Mouse (Mus musculus) stomach, embryonic 15.5 days (tissue): Measurements from ENCODE around the gene Ankrd65. TPM values are rescaled to one million over a fixed set of nuclear protein-coding genes. Genes with fewer than 3 reads are reported as not detected.

Experiments
- ATAC-seq: fragments of 200-750 bp; cut with Nextera tagmentation; 2 replicates; pipeline ENCODE4 v1.8.0; 2017; ENCODE audit warnings: low read depth, moderate number of reproducible peaks, moderate TSS enrichment; ENCODE audit not compliant: insufficient read depth, low FRiP score
- H3K27ac ChIP-seq: fragments of 300-500 bp; sonication (generic); 2 replicates; pipeline ENCODE4 v1.5.1; 2015; ENCODE audit warnings: mild to moderate bottlenecking, inconsistent platforms
- H3K27me3 ChIP-seq: fragments of 300-500 bp; sonication (generic); replicated peaks from 2 replicates; pipeline ENCODE4 v1.6.1; 2015; ENCODE audit warnings: inconsistent platforms
- H3K36me3 ChIP-seq: fragments of 300-500 bp; sonication (generic); 2 replicates; pipeline ENCODE4 v1.6.1; 2015; ENCODE audit warnings: inconsistent platforms
- H3K4me1 ChIP-seq: fragments of 300-500 bp; sonication (generic); 2 replicates; pipeline ENCODE4 v1.6.1; 2015; ENCODE audit warnings: inconsistent platforms
- H3K4me2 ChIP-seq: fragments of 300-500 bp; sonication (generic); 2 replicates; pipeline ENCODE4 v1.6.1; 2015; ENCODE audit warnings: mild to moderate bottlenecking, inconsistent platforms
- H3K4me3 ChIP-seq: fragments of 300-500 bp; sonication (generic); replicated peaks from 2 replicates; pipeline ENCODE4 v1.5.1; 2015; ENCODE audit warnings: inconsistent platforms
- H3K9ac ChIP-seq: fragments of 300-500 bp; sonication (generic); 2 replicates; pipeline ENCODE4 v1.6.1; 2015; ENCODE audit warnings: inconsistent platforms
- H3K9me3 ChIP-seq: fragments of 300-500 bp; sonication (generic); 2 replicates; pipeline ENCODE4 v1.6.1; 2016; ENCODE audit warnings: inconsistent platforms
- WGBS: fragments of 180-500 bp; shearing (Covaris S2); methylation state at CpG from one replicate; pipeline ENCODE4 v1.1.7; 2015; 5-methylcytosine and 5-hydroxymethylcytosine counted together
- polyA plus RNA-seq: library from polyadenylated mRNA; unstranded; fragments of >200 nt; fragmentation: Nextera tagmentation; extraction: Ambion mirVana; gene quantifications from 2 replicates; pipeline ENCODE4 v1.2.1, GENCODE M21; 2015

The Ankrd65 gene
- polyA plus RNA-seq, 1 experiment from 2014 or later = 0.22 TPM

DNA sequence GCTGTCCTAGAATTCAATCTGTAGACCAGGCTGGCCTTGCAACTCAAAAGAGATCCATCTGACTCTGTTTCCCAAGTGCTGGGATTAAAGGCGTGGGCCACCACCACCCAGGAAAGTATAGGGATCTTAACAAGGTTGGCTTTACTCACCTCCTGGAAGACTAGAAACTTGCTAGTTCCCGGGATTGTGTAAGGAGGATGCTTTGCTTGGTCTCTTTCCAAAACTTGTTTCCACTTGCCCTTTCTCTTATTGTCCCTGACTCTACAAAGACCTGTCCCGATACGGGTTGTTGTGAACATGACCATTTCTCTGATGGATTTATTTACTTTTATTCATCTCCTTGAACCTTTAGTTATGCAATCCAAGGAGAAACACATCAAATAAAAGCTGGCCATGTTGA, 39.6 kb downstream of the Ankrd65 start:
- 90% methylated on average over 4 of the region's 4 CpGs for WGBS
- Histone ChIP-seq H3K4me3 (no peak overlapping the region), H3K4me2 (no peak overlapping the region), H3K9ac (no peak overlapping the region), H3K36me3 (peaks cover 10% of the 10 kb centered on the region), H3K27me3 (no peaks in the 10 kb centered on the region), H3K9me3 (no peaks in the 10 kb centered on the region), H3K27ac (no peak overlapping the region), H3K4me1 (peaks cover 21% of the 10 kb centered on the region)
- ATAC-seq = no peak

GRCm38 (mm10) chr4:155830596-155830995, 40.4 kb downstream of the Ankrd65 start:
- H3K9ac ChIP-seq = no peak overlapping the region
- H3K27me3 ChIP-seq = no peaks in the 10 kb centered on the region
- H3K4me1 ChIP-seq = peaks cover 21% of the 10 kb centered on the region
- H3K4me3 ChIP-seq = peak overlapping the region; percentile 85
- WGBS = 52% methylated on average over 8 of the region's 8 CpGs
- peak overlapping the region; percentile 94; the same call in 1 of the 2 replicates for H3K27ac ChIP-seq
- peak overlapping the region; percentile 93 for H3K4me2 ChIP-seq
- no peak for ATAC-seq
- no peaks in the 10 kb centered on the region for H3K9me3 ChIP-seq
- H3K36me3 ChIP-seq = peaks cover 7% of the 10 kb centered on the region

GRCm38 (mm10) chr4:155831205-155831766, 41.0 kb downstream of the Ankrd65 start, which contains the start of gene Aurkaip1:
Aurkaip1 (plus strand) TSS chr4:155831272.
- Histone ChIP-seq H3K36me3 (peaks cover 7% of the 10 kb centered on the region), H3K9ac (peak within 1 kb of the TSS; percentile 91), H3K27me3 (no peaks in the 10 kb centered on the region), H3K4me3 (peak within 1 kb of the TSS; percentile 85), H3K27ac (peak within 1 kb of the TSS; percentile 94), H3K4me1 (peaks cover 21% of the 10 kb centered on the region), H3K9me3 (no peaks in the 10 kb centered on the region), H3K4me2 (peak within 1 kb of the TSS; percentile 93)
- 0% methylated on average over 49 of the region's 49 CpGs for WGBS
- peak; percentile 94 for ATAC-seq

GRCm38 (mm10) chr4:155831831-155832230, 41.6 kb downstream of the Ankrd65 start:
- Histone ChIP-seq H3K27ac (peak overlapping the region; percentile 94), H3K4me1 (peaks cover 21% of the 10 kb centered on the region), H3K36me3 (peaks cover 7% of the 10 kb centered on the region), H3K4me2 (peak overlapping the region; percentile 93), H3K27me3 (no peaks in the 10 kb centered on the region), H3K9me3 (no peaks in the 10 kb centered on the region), H3K9ac (peak overlapping the region; percentile 91), H3K4me3 (peak overlapping the region; percentile 85)
- 0 out of 2 replicates have a peak, but pooled peaks have one; percentile 0 for ATAC-seq
- WGBS = under 1% methylated on average over 25 of the region's 25 CpGs

DNA sequence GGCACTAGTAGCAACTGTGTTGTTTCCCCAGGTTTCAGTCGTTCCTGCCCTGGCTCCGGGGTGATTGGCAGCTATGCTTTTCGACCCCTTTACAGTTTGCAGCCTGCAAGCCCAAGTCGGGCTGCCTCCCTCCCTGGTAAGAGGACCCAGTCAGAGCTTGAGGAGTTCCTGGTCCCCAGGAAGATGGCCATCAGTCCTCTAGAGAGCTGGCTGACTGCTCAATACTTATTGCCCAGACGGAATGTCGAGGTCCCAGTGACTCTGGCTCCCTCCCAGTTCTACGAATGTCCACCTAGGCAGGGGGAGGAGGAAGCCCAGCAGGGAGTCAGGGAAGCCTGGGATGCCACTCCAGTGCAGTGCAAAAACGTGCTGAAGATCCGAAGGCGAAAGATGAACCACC, 42.1 kb downstream of the Ankrd65 start:
- H3K4me1 ChIP-seq = peaks cover 23% of the 10 kb centered on the region
- H3K4me3 ChIP-seq = peak overlapping the region; percentile 85
- peak overlapping the region; percentile 93 for H3K4me2 ChIP-seq
- H3K9me3 ChIP-seq = no peaks in the 10 kb centered on the region
- WGBS = 52% methylated on average over 10 of the region's 10 CpGs
- peak overlapping the region; percentile 94; the same call in 1 of the 2 replicates for H3K27ac ChIP-seq
- H3K36me3 ChIP-seq = peaks cover 7% of the 10 kb centered on the region
- H3K9ac ChIP-seq = peak overlapping the region; percentile 91
- H3K27me3 ChIP-seq = no peaks in the 10 kb centered on the region
- no peak for ATAC-seq

DNA sequence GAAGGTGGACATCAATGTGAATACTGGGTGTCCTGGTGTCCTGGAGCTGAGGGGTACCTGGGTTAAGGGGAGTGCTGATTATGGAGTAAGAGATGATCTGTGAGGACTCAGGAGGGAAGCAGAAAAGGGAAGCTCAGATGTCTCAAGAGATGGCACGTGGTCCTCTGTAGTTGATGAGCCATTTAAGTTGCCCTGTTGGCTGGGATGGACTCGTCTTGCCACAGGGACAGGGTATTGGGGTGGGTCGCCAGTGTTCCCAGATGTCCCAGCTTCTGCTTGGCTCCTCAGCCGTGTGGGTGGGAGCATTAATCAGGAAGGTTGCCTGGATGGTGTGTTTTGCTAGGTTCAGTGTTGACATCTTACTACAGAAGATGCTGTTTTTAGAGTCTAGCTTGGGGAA, 43.0 kb downstream of the Ankrd65 start:
- Histone ChIP-seq H3K36me3 (peaks cover 7% of the 10 kb centered on the region), H3K27me3 (no peaks in the 10 kb centered on the region), H3K4me2 (no peak overlapping the region), H3K4me3 (no peak overlapping the region; the same call in 1 of the 2 replicates), H3K9ac (no peak overlapping the region), H3K4me1 (peaks cover 32% of the 10 kb centered on the region), H3K27ac (peak overlapping the region; percentile 27; the same call in 1 of the 2 replicates), H3K9me3 (no peaks in the 10 kb centered on the region)
- ATAC-seq = no peak
- 84% methylated on average over 4 of the region's 4 CpGs for WGBS

DNA sequence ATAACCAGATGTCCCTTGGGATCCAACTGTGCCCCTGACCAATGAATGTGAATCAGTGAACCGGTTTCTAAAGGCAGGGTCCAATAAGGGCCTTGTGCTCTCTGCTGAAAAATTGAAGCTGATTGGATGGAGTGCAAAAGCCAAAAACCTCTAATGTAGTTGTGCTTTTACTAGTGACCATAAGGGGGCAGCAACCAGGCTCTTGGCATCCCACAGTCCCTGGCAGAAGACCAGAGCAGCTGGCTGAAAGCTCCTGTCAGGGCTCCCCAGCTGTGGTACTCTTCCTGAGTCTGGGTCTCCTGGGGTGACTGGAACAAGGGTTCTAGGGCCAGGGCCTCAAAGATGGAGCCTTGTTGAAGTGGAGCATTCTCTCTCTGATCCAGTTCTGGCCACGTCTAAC, 43.6 kb downstream of the Ankrd65 start:
- H3K9ac ChIP-seq = no peak overlapping the region
- H3K4me1 ChIP-seq = peaks cover 37% of the 10 kb centered on the region
- no peaks in the 10 kb centered on the region for H3K27me3 ChIP-seq
- peak overlapping the region; percentile 80 for H3K27ac ChIP-seq
- WGBS = 26% methylated on average over 2 of the region's 2 CpGs
- no peaks in the 10 kb centered on the region for H3K9me3 ChIP-seq
- peaks cover 7% of the 10 kb centered on the region for H3K36me3 ChIP-seq
- H3K4me3 ChIP-seq = no peak overlapping the region
- no peak overlapping the region for H3K4me2 ChIP-seq
- 0 out of 2 replicates have a peak, but pooled peaks have one; percentile 7 for ATAC-seq

- Histone ChIP-seq H3K9me3 (no peaks in the 10 kb centered on the region), H3K4me2 (no peak overlapping the region; the same call in 1 of the 2 replicates), H3K9ac (no peak overlapping the region), H3K4me1 (peaks cover 57% of the 10 kb centered on the region), H3K4me3 (no peak overlapping the region), H3K27ac (peak overlapping the region; percentile 96), H3K36me3 (peaks cover 9% of the 10 kb centered on the region), H3K27me3 (no peaks in the 10 kb centered on the region)
- 59% methylated on average over 11 of the region's 11 CpGs for WGBS
- ATAC-seq = no peak
Measured at GRCm38 (mm10) chr4:155837404-155838010, 47.3 kb downstream of the Ankrd65 start.

GRCm38 (mm10) chr4:155838187-155839153, 48.2 kb downstream of the Ankrd65 start:
- Histone ChIP-seq H3K4me1 (peaks cover 48% of the 10 kb centered on the region), H3K4me3 (no peak overlapping the region), H3K9me3 (no peaks in the 10 kb centered on the region), H3K27ac (peak overlapping the region; percentile 96), H3K4me2 (peak overlapping the region; percentile 88), H3K9ac (no peak overlapping the region), H3K36me3 (0 out of 2 replicates have a peak, but pooled peaks cover 3% of the 10 kb centered on the region), H3K27me3 (no peaks in the 10 kb centered on the region)
- 43% methylated on average over 8 of the region's 8 CpGs for WGBS
- no peak for ATAC-seq

- Histone ChIP-seq H3K9ac (peak within 1 kb of the TSS; percentile 42), H3K36me3 (0 out of 2 replicates have a peak, but pooled peaks cover 3% of the 10 kb centered on the region), H3K27me3 (no peaks in the 10 kb centered on the region), H3K9me3 (no peaks in the 10 kb centered on the region), H3K4me2 (peak within 1 kb of the TSS; percentile 88), H3K4me3 (peak within 1 kb of the TSS; percentile 54), H3K4me1 (peaks cover 40% of the 10 kb centered on the region), H3K27ac (peak within 1 kb of the TSS; percentile 96)
- 4% methylated on average over 16 of the region's 16 CpGs for whole genome bisulfite sequencing
- peak; percentile 85 for ATAC-seq
Measured at GRCm38 (mm10) chr4:155839483-155839910, 49.3 kb downstream of the Ankrd65 start, which contains the start of gene Mxra8. Mxra8 (plus strand) TSS chr4:155839680.
